ENCODE assay signal across 8 mouse cellular contexts in genomic region chr3:105825501-105826161, GRCm38 (mm10). TPM values are rescaled to one million over a fixed set of nuclear protein-coding genes. Genes with fewer than 3 reads are reported as not detected.
DNase-seq lines count a peak whose midpoint lies in the region; ATAC-seq and TF ChIP-seq lines count a peak whose summit lies in the region.
"Had no signal": no experiment of that assay in that cellular context is flagged by ENCODE, and none has a peak within 500 bp of the region (broad histone marks: within the 10 kb centered on the region; RNA-seq: fewer than 3 reads in every experiment).

No protein-coding gene starts in this region.

- H3K79me2 ChIP-seq in MEL (ENCODE audit: control insufficient read depth, insufficient read depth, low read length, poor library complexity): no peaks in the 10 kb centered on the region

- WGBS in heart, postnatal 0 days: 19% methylated on average over 7 of the region's 7 CpGs
- 36% methylated on average over 7 of the region's 7 CpGs for WGBS in liver, postnatal 0 days (ENCODE audit: insufficient replicate concordance)
- 74% methylated on average over 7 of the region's 7 CpGs for WGBS in midbrain, embryonic 14.5 days

- no peaks in the 10 kb centered on the region; a peak in 1 of 4 replicates for H3K27me3 ChIP-seq in MEL (ENCODE audit: control insufficient read depth in 1 of 2, insufficient read depth in 2 of 2, low read length in 2 of 2)
- H3K27me3 ChIP-seq in heart, postnatal 0 days (ENCODE audit: control insufficient read depth, insufficient read depth, low read length): peaks cover under 1% of the 10 kb centered on the region; the same call in 1 of the 2 replicates
- no peaks in the 10 kb centered on the region for H3K27me3 ChIP-seq in liver, postnatal 0 days (ENCODE audit: insufficient read depth, low read length)
- no peaks in the 10 kb centered on the region for H3K27me3 ChIP-seq in midbrain, embryonic 14.5 days (ENCODE audit: control insufficient read depth, insufficient read depth, low read length)

- TF ChIP-seq CTCF in MEL (IDR thresholded peaks at IDR 0.05 in 2 of 3, conservative IDR thresholded peaks at IDR 0.05 in 1 of 3; ENCODE audit: control insufficient read depth in 1 of 3, insufficient read depth in 1 of 3, low read depth in 2 of 3, low read length in 3 of 3, poor library complexity in 1 of 3, severe bottlenecking in 1 of 3): no peak
- TF ChIP-seq CTCF in heart, postnatal 0 days (IDR thresholded peaks at IDR 0.05; ENCODE audit: low read depth): no peak
- no peak for TF ChIP-seq CTCF in liver, postnatal 0 days (IDR thresholded peaks at IDR 0.05; ENCODE audit: low read depth)

- no peak overlapping the region for H3K9ac ChIP-seq in MEL (ENCODE audit: control insufficient read depth, low read depth, low read length, poor library complexity, severe bottlenecking)
- no peak overlapping the region for H3K9ac ChIP-seq in heart, postnatal 0 days (replicated peaks; ENCODE audit: low read depth, low read length)
- peak overlapping the region; percentile 21; the same call in 1 of the 2 replicates for H3K9ac ChIP-seq in liver, postnatal 0 days (replicated peaks)
- H3K9ac ChIP-seq in midbrain, embryonic 14.5 days (replicated peaks; ENCODE audit: low read length): no peak overlapping the region

- no peaks in the 10 kb centered on the region for H3K9me3 ChIP-seq in MEL (replicated peaks; ENCODE audit: insufficient read depth, low read length)
- H3K9me3 ChIP-seq in heart, postnatal 0 days (replicated peaks; ENCODE audit: control insufficient read depth, low read length): no peaks in the 10 kb centered on the region
- no peaks in the 10 kb centered on the region for H3K9me3 ChIP-seq in liver, postnatal 0 days (ENCODE audit: low read length)
- H3K9me3 ChIP-seq in midbrain, embryonic 14.5 days (ENCODE audit: control insufficient read depth, low read length): no peaks in the 10 kb centered on the region

- no peak overlapping the region for H3K4me3 ChIP-seq in MEL (ENCODE audit: control insufficient read depth in 1 of 2, insufficient read depth in 1 of 2, low read depth in 2 of 2, low read length in 2 of 2)
- no peak overlapping the region for H3K4me3 ChIP-seq in heart, postnatal 0 days (ENCODE audit: low read depth, low read length)
- H3K4me3 ChIP-seq in liver, postnatal 0 days (ENCODE audit: low read depth, low read length): no peak overlapping the region
- no peak overlapping the region for H3K4me3 ChIP-seq in midbrain, embryonic 14.5 days (replicated peaks; ENCODE audit: low read depth, low read length)

- no peak for TF ChIP-seq POLR2A in MEL (IDR thresholded peaks at IDR 0.05; ENCODE audit: control insufficient read depth in 1 of 2, insufficient read depth in 1 of 2, low read depth in 1 of 2, low read length in 2 of 2, poor library complexity in 1 of 2)

- H3K27ac ChIP-seq in MEL (ENCODE audit: control insufficient read depth, low read depth, low read length): no peak overlapping the region
- peak overlapping the region; percentile 78 for H3K27ac ChIP-seq in heart, postnatal 0 days (ENCODE audit: low read depth)
- H3K27ac ChIP-seq in liver, postnatal 0 days (ENCODE audit: low read depth): no peak overlapping the region; the same call in 1 of the 2 replicates
- H3K27ac ChIP-seq in midbrain, embryonic 14.5 days (replicated peaks; ENCODE audit: low read depth, low read length): no peak overlapping the region

- 0 out of 2 replicates have a peak overlapping the region, but pooled peaks have one; percentile 15 for H3K4me2 ChIP-seq in heart, postnatal 0 days (ENCODE audit: low read depth, low read length)
- no peak overlapping the region for H3K4me2 ChIP-seq in liver, postnatal 0 days (ENCODE audit: low read depth, low read length)
- H3K4me2 ChIP-seq in midbrain, embryonic 14.5 days (ENCODE audit: low read length): no peak overlapping the region

- TF ChIP-seq EP300 in MEL (IDR thresholded peaks at IDR 0.05; ENCODE audit: low read depth in 1 of 2, low read length in 2 of 2): no peak
- peak; percentile 86 for TF ChIP-seq EP300 in heart, postnatal 0 days (IDR thresholded peaks at IDR 0.05; ENCODE audit: low read depth)
- no peak for TF ChIP-seq EP300 in liver, postnatal 0 days (IDR thresholded peaks at IDR 0.05; ENCODE audit: low read depth)

- H3K36me3 ChIP-seq in MEL (ENCODE audit: control insufficient read depth in 1 of 2, insufficient read depth in 2 of 2, low read length in 2 of 2): peaks cover 0 to 9% of the 10 kb centered on the region in 2 experiments; a peak in 2 of 4 replicates
- H3K36me3 ChIP-seq in heart, postnatal 0 days (replicated peaks; ENCODE audit: control insufficient read depth, insufficient read depth, low read length): no peaks in the 10 kb centered on the region
- H3K36me3 ChIP-seq in liver, postnatal 0 days (replicated peaks; ENCODE audit: insufficient read depth, low read length): no peaks in the 10 kb centered on the region
- H3K36me3 ChIP-seq in midbrain, embryonic 14.5 days (ENCODE audit: control insufficient read depth, insufficient read depth, low read length): no peaks in the 10 kb centered on the region

- ATAC-seq in heart, postnatal 0 days (ENCODE audit: insufficient read depth, low read depth): peak; percentile 92
- peak; percentile 60 for ATAC-seq in liver, postnatal 0 days
- ATAC-seq in midbrain, embryonic 14.5 days (ENCODE audit: low FRiP score, low TSS enrichment): no peak

- TF ChIP-seq RAD21 in MEL (IDR thresholded peaks at IDR 0.05; ENCODE audit: low read depth, low read length): no peak

- DNase-seq in MEL (ENCODE audit: low read depth, low spot score): peak; percentile 52
- DNase-seq in adrenal gland, postnatal 25 days: peak; percentile 41
- peak; percentile 91 for DNase-seq in heart, postnatal 0 days (ENCODE audit: low spot score)
- DNase-seq in liver, postnatal 0 days: peak; percentile 30
- DNase-seq in testis, postnatal 10 days (ENCODE audit: low spot score): peak; percentile 49
- DNase-seq in midbrain, embryonic 14.5 days: no peak
- no peak for DNase-seq in left cerebral cortex, adult 11 months (ENCODE audit: low spot score)

- H3K4me1 ChIP-seq in MEL (ENCODE audit: control insufficient read depth in 1 of 2, insufficient read depth in 2 of 2, low read length in 2 of 2): peaks cover 0 to 17% of the 10 kb centered on the region in 2 experiments; a peak in 3 of 4 replicates
- H3K4me1 ChIP-seq in heart, postnatal 0 days (ENCODE audit: control insufficient read depth, insufficient read depth): peaks cover 20% of the 10 kb centered on the region
- H3K4me1 ChIP-seq in liver, postnatal 0 days (ENCODE audit: insufficient read depth): peaks cover 12% of the 10 kb centered on the region
- H3K4me1 ChIP-seq in midbrain, embryonic 14.5 days (ENCODE audit: control insufficient read depth, insufficient read depth, low read length): no peaks in the 10 kb centered on the region

TF ChIP-seq in MEL, 35 proteins besides CTCF, POLR2A, EP300 and RAD21:
- TF ChIP-seq ETS1 (IDR thresholded peaks at IDR 0.05; ENCODE audit: low read depth, low read length): peak; percentile 50; the same call in 1 of the 2 replicates
- TF ChIP-seq TAL1 (IDR thresholded peaks at IDR 0.05; ENCODE audit: low read length): no peak
TF ChIP-seq in MEL: peak in this region for 1.

RNA-seq across cellular contexts. Expression of gene Rap1a, which starts 24.5 kb away (rescaled TPM):
- 32.3 and 39.7 TPM in 2 replicates for total RNA-seq in MEL (2012; rRNA removed)
- polyA plus RNA-seq in MEL (2012; ENCODE audit: insufficient read depth in 1 of 2, insufficient read length in 2 of 2, low read depth in 1 of 2, low replicate concordance in 2 of 2, missing spikeins in 1 of 2): 10 to 100 TPM in 1 of 2 experiments, not detected in 1; 64.5 TPM
- 172 and 200 TPM in 2 replicates for total RNA-seq in adrenal gland, postnatal 25 days (2021)
- 17.8 and 33.3 TPM in 2 replicates for total RNA-seq in heart, postnatal 0 days (2014; rRNA removed; ENCODE audit: low replicate concordance)
- 91.0 and 92.3 TPM in 2 replicates for polyA plus RNA-seq in heart, postnatal 0 days (2015; fragmentation: Nextera tagmentation; extraction: Ambion mirVana)
- polyA plus RNA-seq in liver, postnatal 0 days (2015; fragmentation: Nextera tagmentation; extraction: Ambion mirVana): 89.0 and 93.3 TPM in 2 replicates
- polyA plus RNA-seq in midbrain, embryonic 14.5 days (2014; fragmentation: Nextera tagmentation; extraction: Ambion mirVana): 59.9 and 79.4 TPM in 2 replicates

RNA-seq across cellular contexts. Expression of gene Adora3, which starts 45.0 kb away (rescaled TPM):
- 0.36 and 0.42 TPM in 2 replicates for total RNA-seq in MEL (2012; rRNA removed)
- under 1 TPM in 1 of 2 experiments, not detected in 1; 0.65 TPM for polyA plus RNA-seq in MEL (2012; ENCODE audit: insufficient read depth in 1 of 2, insufficient read length in 2 of 2, low read depth in 1 of 2, low replicate concordance in 2 of 2, missing spikeins in 1 of 2)
- total RNA-seq in adrenal gland, postnatal 25 days (2021): not detected in 2 replicates
- total RNA-seq in heart, postnatal 0 days (2014; rRNA removed; ENCODE audit: low replicate concordance): not detected in 2 replicates
- 0.14 and 0.21 TPM in 2 replicates for polyA plus RNA-seq in heart, postnatal 0 days (2015; fragmentation: Nextera tagmentation; extraction: Ambion mirVana)
- 0.62 and 0.92 TPM in 2 replicates for polyA plus RNA-seq in liver, postnatal 0 days (2015; fragmentation: Nextera tagmentation; extraction: Ambion mirVana)
- not detected in 2 replicates for polyA plus RNA-seq in midbrain, embryonic 14.5 days (2014; fragmentation: Nextera tagmentation; extraction: Ambion mirVana)
- polyA plus RNA-seq: intestine, embryonic 14.5 days had no signal

RNA-seq across cellular contexts. Expression of gene Tmigd3, which starts 45.1 kb away (rescaled TPM):
- total RNA-seq in MEL (2012; rRNA removed): 0.27 and 0.39 TPM in 2 replicates
- under 1 TPM in 1 of 2 experiments, not detected in 1; 0.36 TPM for polyA plus RNA-seq in MEL (2012; ENCODE audit: insufficient read depth in 1 of 2, insufficient read length in 2 of 2, low read depth in 1 of 2, low replicate concordance in 2 of 2, missing spikeins in 1 of 2)
- total RNA-seq in adrenal gland, postnatal 25 days (2021): not detected in 2 replicates
- total RNA-seq in heart, postnatal 0 days (2014; rRNA removed; ENCODE audit: low replicate concordance): not detected in 2 replicates
- 0.33 and 0.44 TPM in 2 replicates for polyA plus RNA-seq in heart, postnatal 0 days (2015; fragmentation: Nextera tagmentation; extraction: Ambion mirVana)
- 0.13 TPM in 1 of 2 replicates, not detected in the other for polyA plus RNA-seq in liver, postnatal 0 days (2015; fragmentation: Nextera tagmentation; extraction: Ambion mirVana)
- not detected in 2 replicates for polyA plus RNA-seq in midbrain, embryonic 14.5 days (2014; fragmentation: Nextera tagmentation; extraction: Ambion mirVana)

Comparison
In these comparisons a context has a peak if more than half of its experiments do, and no peak if none do; other contexts are left out.
1. DNase-seq: peak in MEL (single experiment), adrenal gland, postnatal 25 days (single experiment), heart, postnatal 0 days (single experiment), liver, postnatal 0 days (single experiment) and testis, postnatal 10 days (single experiment); none in midbrain, embryonic 14.5 days (single experiment) and left cerebral cortex, adult 11 months (single experiment).